Mouse (Mus musculus) liver, embryonic 15.5 days (tissue): ENCODE results near the gene Eml3. TPM values are rescaled to one million over a fixed set of nuclear protein-coding genes. Genes with fewer than 3 reads are reported as not detected.
A peak's percentile ranks its signal among the peaks of the same experiment; 100 is the strongest.

ENCODE experiments used
- ATAC-seq: fragments of 200-750 bp; cut with Nextera tagmentation; 2 replicates; pipeline ENCODE4 v1.8.0; 2017; ENCODE audit warnings: moderate number of reproducible peaks, mild to moderate bottlenecking, moderate library complexity; ENCODE audit not compliant: insufficient read depth
- H3K27ac ChIP-seq: fragments of 300-500 bp; sonication (generic); replicated peaks from 2 replicates; pipeline ENCODE4 v1.5.1; 2015; ENCODE audit warnings: mild to moderate bottlenecking, inconsistent platforms
- H3K27me3 ChIP-seq: fragments of 300-500 bp; sonication (generic); 2 replicates; pipeline ENCODE4 v1.6.1; 2015; ENCODE audit warnings: mild to moderate bottlenecking, inconsistent platforms
- H3K36me3 ChIP-seq: fragments of 300-500 bp; sonication (generic); replicated peaks from 2 replicates; pipeline ENCODE4 v1.6.1; 2015; ENCODE audit warnings: moderate library complexity, mild to moderate bottlenecking, inconsistent platforms
- H3K4me1 ChIP-seq: fragments of 300-500 bp; sonication (generic); replicated peaks from 2 replicates; pipeline ENCODE4 v1.6.1; 2015; ENCODE audit warnings: inconsistent platforms
- H3K4me2 ChIP-seq: fragments of 300-500 bp; sonication (generic); 2 replicates; pipeline ENCODE4 v1.6.1; 2015; ENCODE audit warnings: moderate library complexity, mild to moderate bottlenecking, inconsistent platforms
- H3K4me3 ChIP-seq: fragments of 300-500 bp; sonication (generic); replicated peaks from 2 replicates; pipeline ENCODE4 v1.5.1; 2015; ENCODE audit warnings: mild to moderate bottlenecking, inconsistent platforms
- H3K9ac ChIP-seq: fragments of 300-500 bp; sonication (generic); 2 replicates; pipeline ENCODE4 v1.6.1; 2015; ENCODE audit warnings: moderate library complexity, mild to moderate bottlenecking, inconsistent platforms
- H3K9me3 ChIP-seq: fragments of 300-500 bp; sonication (generic); replicated peaks from 2 replicates; pipeline ENCODE4 v1.6.1; 2016; ENCODE audit warnings: inconsistent platforms
- WGBS: fragments of 180-500 bp; shearing (Covaris S2); methylation state at CpG from one replicate; pipeline ENCODE4 v1.1.7; 2015; ENCODE audit warnings: mixed read lengths; ENCODE audit not compliant: insufficient replicate concordance; 5-methylcytosine and 5-hydroxymethylcytosine counted together
- polyA plus RNA-seq: library from polyadenylated mRNA; unstranded; fragments of >200 nt; fragmentation: Nextera tagmentation; extraction: Ambion mirVana; gene quantifications from 2 replicates; pipeline ENCODE4 v1.2.1, GENCODE M21; 2015

Gene Eml3
- polyA plus RNA-seq, 1 experiment from 2014 or later = 13.1 TPM

DNA sequence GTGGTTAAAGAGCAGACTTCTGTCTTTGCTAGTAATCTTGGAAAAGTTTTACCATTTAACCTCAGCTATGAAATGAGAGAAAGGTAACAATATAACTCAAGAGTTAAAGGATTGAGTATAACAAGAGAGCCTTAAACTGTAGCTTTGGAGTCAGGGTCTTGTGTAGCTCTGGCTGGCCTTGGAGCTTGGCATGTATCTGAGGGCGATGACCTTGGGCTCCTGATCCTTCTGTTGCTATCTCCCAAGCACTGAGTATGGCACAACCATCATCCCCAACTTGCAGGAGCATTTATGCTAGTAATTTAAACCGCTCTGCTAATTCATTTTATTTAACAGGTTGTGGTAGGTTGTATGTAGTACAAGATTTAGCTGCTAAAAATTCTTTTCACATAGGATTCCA, 46.1 kb downstream of the Eml3 start:
- no peak overlapping the region for H3K9ac ChIP-seq
- no peak overlapping the region for H3K27ac ChIP-seq
- no peak overlapping the region for H3K4me2 ChIP-seq
- no peak for ATAC-seq
- 87% methylated on average over 2 of the region's 2 CpGs for WGBS
- peaks cover 99% of the 10 kb centered on the region for H3K36me3 ChIP-seq
- H3K4me3 ChIP-seq = no peak overlapping the region
- no peaks in the 10 kb centered on the region for H3K27me3 ChIP-seq
- H3K4me1 ChIP-seq = 0 out of 2 replicates have a peak, but pooled peaks cover 6% of the 10 kb centered on the region
- no peaks in the 10 kb centered on the region for H3K9me3 ChIP-seq

GRCm38 (mm10) chr19:8976535-8976934, 47.2 kb downstream of the Eml3 start:
- peaks cover 95% of the 10 kb centered on the region for H3K36me3 ChIP-seq
- no peaks in the 10 kb centered on the region for H3K27me3 ChIP-seq
- no peak overlapping the region for H3K4me3 ChIP-seq
- H3K4me2 ChIP-seq = no peak overlapping the region
- ATAC-seq = no peak; the same call in 1 of the 2 replicates
- no peak overlapping the region for H3K9ac ChIP-seq
- H3K4me1 ChIP-seq = peaks cover 12% of the 10 kb centered on the region
- 71% methylated on average over 3 of the region's 3 CpGs for WGBS
- H3K9me3 ChIP-seq = no peaks in the 10 kb centered on the region
- H3K27ac ChIP-seq = no peak overlapping the region; the same call in 1 of the 2 replicates

DNA sequence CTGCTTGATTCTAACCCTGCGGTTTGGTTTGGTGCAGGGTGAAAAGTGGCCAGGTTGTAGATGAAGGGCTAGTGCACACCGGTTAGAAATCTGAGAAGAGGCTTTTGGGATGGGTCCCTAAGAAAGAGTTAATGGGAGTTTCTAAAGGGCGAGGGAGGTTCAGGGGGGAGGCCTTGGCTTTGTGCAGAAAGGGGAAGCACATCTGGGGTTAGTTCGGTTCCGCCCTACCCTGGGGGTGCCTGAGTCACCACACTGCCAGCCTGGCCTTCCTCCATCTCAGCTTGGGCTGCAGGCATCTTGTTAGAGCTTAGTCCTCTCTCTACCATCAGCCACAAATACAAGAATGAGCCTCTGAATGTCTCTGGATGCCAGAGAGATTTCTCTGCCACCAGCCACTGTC, 51.4 kb downstream of the Eml3 start:
- Histone ChIP-seq H3K4me1 (peaks cover 37% of the 10 kb centered on the region), H3K4me3 (no peak overlapping the region), H3K36me3 (peaks cover 53% of the 10 kb centered on the region), H3K27ac (0 out of 2 replicates have a peak overlapping the region, but pooled peaks have one; percentile 33), H3K27me3 (0 out of 2 replicates have a peak, but pooled peaks cover 3% of the 10 kb centered on the region), H3K9me3 (no peaks in the 10 kb centered on the region), H3K9ac (no peak overlapping the region), H3K4me2 (no peak overlapping the region)
- ATAC-seq = no peak
- 31% methylated on average over 5 of the region's 5 CpGs for WGBS

DNA sequence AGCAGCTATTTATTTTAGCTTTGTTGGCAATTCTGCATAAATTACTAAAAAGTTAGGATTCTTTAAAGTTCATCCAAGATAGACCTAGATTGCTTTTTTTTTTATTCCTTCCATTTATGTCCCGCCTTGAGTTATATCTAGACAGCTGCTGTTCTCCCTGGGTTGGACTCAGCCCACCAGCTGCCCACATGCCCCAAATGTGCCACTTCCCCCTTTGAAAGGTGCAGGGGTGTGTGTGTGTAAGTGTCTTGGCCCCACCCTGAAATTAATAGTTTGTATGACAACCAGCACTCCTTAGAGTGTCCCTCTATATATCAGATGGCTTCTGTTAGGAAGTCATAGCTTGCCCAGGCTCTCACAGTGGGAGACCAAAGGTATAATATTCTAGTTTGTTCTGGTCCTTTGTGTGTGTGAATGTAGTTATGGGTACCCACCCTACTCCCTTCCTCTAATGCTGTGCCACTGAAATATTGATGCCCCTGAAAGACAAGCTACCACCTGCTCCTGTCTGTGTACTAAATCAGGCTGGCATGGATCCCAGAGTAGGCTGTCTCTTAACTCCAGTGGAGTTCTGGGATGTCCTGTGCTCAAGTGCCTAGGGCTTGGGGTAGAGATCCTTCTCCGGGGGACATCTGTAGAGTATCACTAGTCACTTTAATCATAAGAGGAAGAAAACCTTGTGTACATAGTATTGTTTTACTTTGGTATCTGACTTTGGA, 52.3 kb downstream of the Eml3 start:
- peaks cover 11% of the 10 kb centered on the region for H3K27me3 ChIP-seq
- no peak overlapping the region for H3K9ac ChIP-seq
- no peak for ATAC-seq
- H3K4me2 ChIP-seq = no peak overlapping the region
- no peak overlapping the region for H3K27ac ChIP-seq
- no peak overlapping the region for H3K4me3 ChIP-seq
- H3K36me3 ChIP-seq = peaks cover 45% of the 10 kb centered on the region
- H3K9me3 ChIP-seq = no peaks in the 10 kb centered on the region
- H3K4me1 ChIP-seq = peaks cover 41% of the 10 kb centered on the region
- WGBS = 57% methylated on average over 2 of the region's 2 CpGs

DNA sequence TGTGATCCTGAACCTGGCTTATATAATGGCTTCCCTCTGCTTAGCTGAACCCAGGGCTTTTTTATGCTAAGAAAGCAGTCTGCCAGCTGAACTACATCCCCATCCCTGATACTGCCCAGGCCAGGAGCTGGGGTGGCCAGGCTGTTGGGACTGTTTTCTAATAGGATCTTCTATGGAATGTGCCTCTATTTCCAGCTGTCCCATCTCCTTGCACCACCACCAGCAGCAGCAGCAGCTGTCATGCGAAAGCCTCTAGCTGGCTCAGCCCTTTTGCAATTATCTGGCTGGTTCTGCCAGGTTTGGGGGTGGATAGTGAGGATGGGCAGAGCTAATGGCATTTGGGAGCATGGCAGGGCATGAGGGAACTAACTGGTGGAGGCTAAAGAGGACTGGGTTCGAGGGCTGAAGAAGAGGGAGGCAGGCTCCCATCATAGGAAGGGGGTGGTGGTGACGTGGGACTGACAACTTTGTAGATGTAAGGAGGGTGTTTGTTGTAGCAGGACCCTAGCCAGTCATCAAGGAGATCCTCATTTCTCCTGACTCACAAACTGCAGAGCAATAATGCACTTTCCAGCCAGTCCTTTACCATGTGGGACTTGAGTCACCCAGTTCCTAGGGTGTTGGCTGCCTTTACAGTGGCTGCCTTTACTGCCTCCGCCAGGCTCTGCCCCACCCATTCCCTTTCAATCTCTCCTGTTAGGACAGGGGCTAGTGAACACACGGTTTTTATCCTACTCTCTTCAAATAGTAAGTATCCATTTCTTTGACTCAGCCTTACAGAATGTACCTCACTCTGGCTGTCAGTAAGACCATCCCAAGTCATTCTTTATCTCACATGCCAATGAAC, 53.2 kb downstream of the Eml3 start:
- Histone ChIP-seq H3K27ac (peak overlapping the region; percentile 29; the same call in 1 of the 2 replicates), H3K4me1 (peaks cover 41% of the 10 kb centered on the region)
- ATAC-seq = no peak

GRCm38 (mm10) chr19:8983150-8983650, 53.8 kb downstream of the Eml3 start:
- ATAC-seq = 0 out of 2 replicates have a peak, but pooled peaks have one; percentile 16
- H3K4me2 ChIP-seq = no peak overlapping the region
- H3K9me3 ChIP-seq = no peaks in the 10 kb centered on the region
- 8% methylated on average over 4 of the region's 4 CpGs for WGBS
- peaks cover 27% of the 10 kb centered on the region for H3K27me3 ChIP-seq
- no peak overlapping the region for H3K9ac ChIP-seq
- no peak overlapping the region for H3K4me3 ChIP-seq
- H3K4me1 ChIP-seq = peaks cover 44% of the 10 kb centered on the region
- peak overlapping the region; percentile 29; the same call in 1 of the 2 replicates for H3K27ac ChIP-seq
- H3K36me3 ChIP-seq = peaks cover 29% of the 10 kb centered on the region

More for the DNA sequence above, 53.2 kb downstream of the Eml3 start:
- peaks cover 36% of the 10 kb centered on the region for H3K36me3 ChIP-seq
- H3K27me3 ChIP-seq = peaks cover 20% of the 10 kb centered on the region
- H3K4me3 ChIP-seq = no peak overlapping the region
- no peaks in the 10 kb centered on the region for H3K9me3 ChIP-seq
- no peak overlapping the region for H3K4me2 ChIP-seq
- WGBS = 45% methylated on average over 5 of the region's 5 CpGs
- H3K9ac ChIP-seq = no peak overlapping the region

- Histone ChIP-seq H3K27me3 (peaks cover 39% of the 10 kb centered on the region), H3K4me2 (no peak overlapping the region), H3K27ac (no peak overlapping the region), H3K9ac (no peak overlapping the region), H3K4me1 (peaks cover 51% of the 10 kb centered on the region), H3K4me3 (no peak overlapping the region), H3K9me3 (no peaks in the 10 kb centered on the region), H3K36me3 (peaks cover 17% of the 10 kb centered on the region)
- no peak for ATAC-seq
- 28% methylated on average over 7 of the region's 7 CpGs for WGBS
These were observed 55.0 kb downstream of the Eml3 start for GRCm38 (mm10) chr19:8984255-8984868.

DNA sequence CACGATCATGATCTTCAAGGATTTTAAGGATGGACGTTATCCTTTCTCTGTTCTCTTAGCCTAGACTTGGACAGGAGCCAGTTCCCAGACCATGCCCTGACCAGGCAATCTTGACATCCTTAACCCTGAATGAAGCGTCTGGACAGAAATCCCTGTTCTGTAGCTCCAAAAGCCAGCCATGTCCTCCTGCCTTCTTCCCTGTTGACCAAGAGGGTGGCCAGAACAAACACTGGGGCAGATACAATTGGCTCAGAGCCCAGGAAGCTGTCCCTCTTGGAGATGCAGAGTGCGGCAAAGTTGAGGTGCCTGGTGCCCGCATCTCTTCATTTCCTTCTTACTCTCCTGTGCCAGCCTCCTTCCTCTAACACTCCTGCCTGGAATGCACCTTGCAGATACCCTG, 56.5 kb downstream of the Eml3 start:
- Histone ChIP-seq H3K9me3 (no peaks in the 10 kb centered on the region), H3K4me2 (no peak overlapping the region), H3K27me3 (peaks cover 54% of the 10 kb centered on the region), H3K27ac (no peak overlapping the region), H3K4me1 (peaks cover 62% of the 10 kb centered on the region), H3K36me3 (peaks cover 3% of the 10 kb centered on the region; the same call in 1 of the 2 replicates), H3K9ac (no peak overlapping the region), H3K4me3 (no peak overlapping the region)
- no peak for ATAC-seq
- 59% methylated on average over 5 of the region's 5 CpGs for WGBS

GRCm38 (mm10) chr19:8987816-8988215, 58.5 kb downstream of the Eml3 start:
- no peak overlapping the region for H3K4me2 ChIP-seq

DNA sequence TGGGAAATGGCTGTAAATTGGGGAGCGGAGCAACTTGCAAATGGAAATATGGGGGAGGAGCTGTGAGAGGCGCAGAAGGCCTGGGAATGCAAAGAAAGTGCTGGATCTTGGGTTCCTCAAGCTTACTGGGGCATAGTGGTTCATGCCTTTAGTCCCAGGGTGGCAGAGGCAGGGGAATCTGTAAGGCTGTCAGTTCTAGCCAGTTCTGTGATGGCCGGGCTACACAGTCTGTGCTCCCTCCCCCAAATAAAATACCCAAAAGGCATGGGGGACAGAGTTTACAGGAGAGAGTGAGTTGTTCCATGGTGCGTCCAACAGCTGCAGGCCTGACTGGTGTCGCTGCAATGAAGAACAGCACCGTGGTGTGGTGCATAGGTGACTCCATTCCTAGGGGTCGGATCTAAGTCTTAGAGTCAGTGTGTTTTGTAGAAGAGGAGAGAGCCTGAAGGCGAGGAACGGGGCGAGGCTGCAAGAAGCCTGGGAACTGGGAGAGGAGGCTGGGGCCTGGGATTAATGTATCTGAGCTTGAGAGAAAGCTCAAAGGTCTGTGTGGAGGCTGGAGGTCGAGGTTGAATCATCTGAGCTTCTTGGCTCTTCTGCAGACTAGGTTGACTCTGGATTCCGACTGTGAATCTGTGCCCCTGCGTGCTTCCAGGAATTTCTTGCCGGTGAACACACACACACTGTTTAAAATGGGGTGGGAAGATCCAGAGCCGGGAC, 59.2 kb downstream of the Eml3 start:
- Histone ChIP-seq H3K4me3 (peak overlapping the region; percentile 59), H3K4me1 (peaks cover 57% of the 10 kb centered on the region), H3K27me3 (peaks cover 68% of the 10 kb centered on the region), H3K9me3 (no peaks in the 10 kb centered on the region), H3K9ac (no peak overlapping the region), H3K4me2 (peak overlapping the region; percentile 80), H3K36me3 (no peaks in the 10 kb centered on the region), H3K27ac (0 out of 2 replicates have a peak overlapping the region, but pooled peaks have one; percentile 9)
- no peak for ATAC-seq
- WGBS = 36% methylated on average over 15 of the region's 15 CpGs

More at GRCm38 (mm10) chr19:8987816-8988215, 58.5 kb downstream of the Eml3 start:
- H3K4me1 ChIP-seq = peaks cover 57% of the 10 kb centered on the region
- no peaks in the 10 kb centered on the region for H3K9me3 ChIP-seq
- peaks cover 68% of the 10 kb centered on the region for H3K27me3 ChIP-seq
- no peak overlapping the region for H3K4me3 ChIP-seq
- 46% methylated on average over 2 of the region's 2 CpGs for WGBS
- H3K36me3 ChIP-seq = no peaks in the 10 kb centered on the region
- no peak for ATAC-seq
- H3K9ac ChIP-seq = no peak overlapping the region
- H3K27ac ChIP-seq = no peak overlapping the region
